Mouse (Mus musculus): ENCODE measurements around the gene Rtkn2.

The Rtkn2 gene

DNA sequence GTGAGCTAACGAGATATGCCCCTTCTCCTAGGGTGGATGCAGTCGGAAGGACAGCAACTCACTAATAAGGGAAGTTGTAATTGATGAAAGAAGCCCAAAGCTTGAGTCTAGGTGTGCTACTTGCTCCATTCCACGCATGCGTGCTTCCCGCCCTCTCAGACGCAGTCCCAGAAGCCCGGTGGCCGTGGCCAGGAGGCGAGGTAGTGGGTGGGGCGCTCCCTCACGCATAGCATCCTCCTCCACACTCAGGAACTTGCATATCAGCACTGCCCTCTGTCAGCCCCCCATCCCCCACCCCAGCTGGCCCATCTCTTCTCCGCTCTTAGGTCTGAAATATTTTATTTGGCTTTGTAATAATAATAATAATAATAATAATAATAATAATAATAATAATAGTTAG, 16.0 kb downstream of the Rtkn2 start:
- DNase-seq (ENCODE audit: low spot score in 2 of 2): no peak

DNA sequence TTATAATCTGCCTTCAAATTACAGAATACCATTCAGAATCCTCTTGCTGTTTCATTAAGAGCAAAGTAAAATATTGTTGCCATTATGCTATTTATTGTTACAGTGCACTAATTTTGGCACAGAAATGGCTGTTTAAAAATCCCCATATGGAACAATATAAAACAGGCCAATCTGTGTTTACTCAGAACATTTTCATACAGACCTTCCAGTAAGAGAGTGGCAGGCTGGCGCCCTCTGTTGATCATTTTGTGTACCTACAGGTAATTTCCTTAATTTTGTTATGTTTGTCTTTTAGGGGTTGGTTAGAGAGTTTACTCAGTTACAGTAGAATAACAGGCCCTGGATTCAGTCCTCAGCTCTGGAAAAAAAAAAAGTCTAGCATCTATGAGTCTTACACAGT, 16.8 kb downstream of the Rtkn2 start:
- DNase-seq (ENCODE audit: low spot score in 2 of 2): peak in 1 of 2 experiments; percentile 62

DNA sequence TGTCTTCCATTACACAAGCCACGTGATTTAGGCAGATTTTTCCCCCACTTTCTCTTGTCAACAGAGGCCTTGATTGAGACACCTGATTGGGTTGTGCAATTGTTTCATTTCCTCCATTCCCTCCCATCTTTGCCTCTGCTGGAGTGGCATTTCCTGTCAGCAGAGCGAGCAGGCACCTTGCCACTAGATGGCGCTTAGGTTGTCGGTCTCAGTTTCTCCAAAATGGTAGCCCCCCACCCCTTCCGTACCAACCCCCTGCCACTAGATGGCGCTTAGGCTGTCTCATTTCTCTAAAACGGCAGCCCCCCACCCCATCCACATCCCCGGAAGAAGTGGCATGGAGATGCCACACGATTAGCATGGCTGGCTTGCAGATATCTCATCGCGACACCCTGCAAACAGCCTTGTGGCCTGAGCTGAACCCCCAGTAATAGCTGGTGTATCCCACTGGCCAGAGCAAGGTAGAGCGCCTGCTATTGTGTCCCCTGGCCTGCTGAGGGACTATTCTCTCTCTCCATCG, 18.8 kb downstream of the Rtkn2 start:
- DNase-seq (ENCODE audit: low spot score in 2 of 2): peak; percentile 74 to 82

DNA sequence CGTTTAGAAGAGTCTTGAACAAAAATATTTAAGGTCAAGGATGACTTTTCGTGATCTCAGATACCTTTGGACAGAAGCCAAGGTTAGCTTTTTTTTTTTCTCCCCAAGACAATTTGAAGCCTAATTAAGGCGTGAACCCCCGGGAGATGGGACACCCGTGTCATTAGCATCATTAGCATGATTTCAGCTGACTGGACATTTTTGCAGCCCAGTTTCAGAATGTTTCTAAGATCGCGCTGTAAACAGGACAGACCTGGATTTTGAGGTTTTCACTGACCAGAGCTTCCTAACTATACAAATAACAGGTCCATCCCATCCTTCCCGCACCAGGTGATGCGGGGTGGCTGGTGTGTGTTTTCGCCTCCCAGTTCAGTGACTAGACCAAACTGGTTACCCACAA, 19.8 kb downstream of the Rtkn2 start:
- no peak for DNase-seq (ENCODE audit: low spot score in 2 of 2)

DNA sequence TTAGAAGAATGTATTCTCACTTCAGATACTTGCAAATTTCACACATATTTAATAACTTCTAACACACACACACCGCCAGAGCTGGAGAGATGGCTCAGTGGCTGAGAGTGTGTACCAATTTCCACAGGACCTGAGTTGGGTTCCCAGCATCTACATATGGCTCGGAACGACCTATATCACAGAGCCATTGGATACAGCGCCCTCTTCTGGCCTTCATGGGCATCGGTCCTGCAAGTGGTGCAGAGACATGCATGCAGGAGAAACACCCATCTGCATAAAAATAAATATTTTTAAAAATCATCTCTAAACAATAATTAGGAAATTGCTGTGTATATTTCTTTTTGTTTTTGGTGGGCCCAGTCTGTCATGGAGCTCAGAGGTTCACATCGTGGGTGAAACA, 22.1 kb downstream of the Rtkn2 start:
- no peak for DNase-seq (ENCODE audit: low spot score in 2 of 2)

DNA sequence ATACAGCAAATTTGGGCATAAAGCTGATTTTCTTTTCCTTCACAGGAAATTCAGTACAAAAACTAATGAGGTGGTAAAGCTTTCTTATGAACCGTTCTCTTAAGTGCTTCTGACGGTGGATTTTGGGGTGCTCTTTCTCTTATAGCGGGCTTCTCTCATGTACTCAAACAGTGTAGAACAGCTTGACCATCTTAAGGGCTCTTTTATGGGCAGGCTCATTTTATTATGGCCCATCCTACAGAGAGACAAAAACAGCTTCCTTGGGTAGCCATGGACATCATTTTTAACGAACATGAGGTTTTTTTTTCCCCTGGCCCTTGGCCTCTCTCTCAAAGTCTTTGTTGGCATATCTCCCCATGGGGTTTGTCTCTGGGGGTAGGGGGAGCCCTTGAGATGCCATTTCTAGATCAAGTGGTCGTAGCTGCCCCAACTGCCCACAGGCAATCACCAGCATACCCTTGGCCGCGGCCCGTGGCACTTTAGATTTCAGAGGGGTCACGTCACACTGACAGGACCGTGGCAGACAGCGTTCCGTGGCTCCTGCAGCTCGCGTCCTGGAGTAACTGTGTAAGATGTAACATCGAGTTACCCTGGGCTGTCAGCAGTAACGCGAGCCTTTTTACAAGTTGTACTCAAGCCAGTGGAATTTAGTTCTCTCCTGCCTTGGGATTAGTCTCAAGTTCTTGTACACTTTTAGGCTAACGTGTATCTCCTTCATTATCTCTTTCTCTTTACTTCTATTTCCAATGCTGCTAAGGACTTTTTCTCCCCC, 24.5 kb downstream of the Rtkn2 start:
- DNase-seq (ENCODE audit: low spot score in 2 of 2): no peak

DNA sequence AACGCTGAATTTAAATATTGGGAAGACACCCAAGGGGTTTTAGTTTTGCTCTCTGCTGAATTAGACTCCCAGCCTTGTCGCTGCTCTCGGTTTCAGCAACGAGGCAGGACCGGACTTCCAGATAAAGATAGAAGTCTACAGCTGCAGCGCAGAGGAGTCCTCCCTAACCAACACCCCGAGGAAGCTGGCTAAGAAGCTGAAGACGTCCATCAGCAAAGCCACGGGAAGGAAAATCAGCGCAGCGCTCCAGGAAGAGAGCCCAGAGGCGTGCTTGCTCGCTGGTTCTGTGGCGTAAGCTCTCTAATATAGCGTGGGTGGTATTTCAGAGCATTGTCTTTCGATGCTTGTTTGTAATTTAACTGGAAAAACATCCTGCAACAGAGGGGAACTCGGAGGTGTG, 26.0 kb downstream of the Rtkn2 start:
- DNase-seq (ENCODE audit: low spot score in 2 of 2): no peak

DNA sequence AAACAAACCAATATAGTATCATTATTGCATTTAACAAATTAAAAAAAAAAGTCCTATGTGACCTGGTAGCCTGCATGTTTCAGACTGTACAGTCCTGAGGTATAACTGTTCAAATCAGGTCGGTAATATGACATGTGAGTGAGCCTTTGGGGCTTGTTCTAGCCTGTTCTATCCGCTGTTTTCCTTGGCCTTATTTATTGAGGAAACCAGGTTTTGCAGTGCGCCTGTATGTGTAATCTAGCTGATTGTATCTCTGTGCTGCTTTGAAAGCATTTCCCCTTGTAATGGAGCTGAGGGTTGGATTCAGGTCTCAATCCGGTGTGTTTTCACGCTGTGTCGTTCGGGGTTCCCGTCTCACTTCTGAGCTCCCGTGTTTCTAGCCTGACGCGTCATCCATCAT, 27.1 kb downstream of the Rtkn2 start:
- DNase-seq (ENCODE audit: low spot score in 2 of 2): no peak

DNA sequence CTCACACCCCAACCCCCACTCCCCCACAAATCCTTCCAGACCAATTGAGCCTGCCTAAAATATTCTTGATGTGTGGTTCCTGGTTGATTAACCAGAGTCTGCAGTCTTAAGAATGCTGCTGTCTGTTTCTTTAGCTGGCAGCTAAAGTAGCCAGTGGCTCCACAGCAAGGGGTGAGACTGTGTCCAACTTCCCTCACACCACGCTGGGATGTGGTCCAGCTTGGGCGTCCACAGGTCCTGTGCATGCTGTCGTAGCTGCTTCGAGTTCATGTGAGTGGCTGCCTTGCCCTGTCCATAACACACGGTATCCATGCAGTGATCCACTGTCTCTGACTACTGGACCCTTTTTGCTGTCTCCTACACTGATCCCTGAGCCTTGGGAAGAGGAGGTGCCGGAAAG, 27.7 kb downstream of the Rtkn2 start:
- no peak for DNase-seq (ENCODE audit: low spot score in 2 of 2)

DNA sequence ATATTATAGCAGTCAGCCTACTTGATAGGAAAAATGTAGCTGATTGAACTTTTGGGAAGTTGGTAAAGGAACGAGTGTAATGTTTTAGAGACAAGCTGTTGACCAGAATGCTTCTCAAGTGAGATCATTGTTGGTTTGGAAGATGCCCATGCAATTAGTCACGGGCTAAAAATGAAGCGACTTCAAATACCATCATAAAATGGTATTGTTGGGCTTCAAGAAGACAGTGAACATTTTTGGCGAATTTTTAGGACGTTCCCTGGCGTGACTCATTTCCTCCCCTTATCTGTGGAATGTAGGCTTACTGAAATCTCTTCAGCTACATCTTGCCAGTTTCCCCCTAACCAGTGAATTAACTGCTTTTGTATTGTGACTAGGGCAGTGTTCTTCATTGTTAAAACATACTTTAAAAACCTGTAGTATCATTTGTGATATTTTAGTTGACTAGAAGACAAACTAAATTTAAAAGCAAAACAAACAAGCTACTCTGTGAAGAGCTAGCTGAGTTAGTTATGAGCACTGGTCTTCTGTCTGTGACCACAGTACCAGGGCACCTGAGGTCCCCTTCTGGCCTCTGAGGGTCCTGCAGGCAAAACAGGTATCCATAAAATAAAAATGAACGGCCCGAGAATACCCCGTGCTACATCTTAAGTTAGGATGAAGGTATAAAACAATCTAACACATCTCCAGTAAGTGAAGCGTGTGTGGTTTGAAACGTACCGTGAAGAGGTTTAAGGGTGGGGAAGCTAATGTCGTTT, 29.0 kb downstream of the Rtkn2 start:
- DNase-seq (ENCODE audit: low spot score in 2 of 2): no peak

DNA sequence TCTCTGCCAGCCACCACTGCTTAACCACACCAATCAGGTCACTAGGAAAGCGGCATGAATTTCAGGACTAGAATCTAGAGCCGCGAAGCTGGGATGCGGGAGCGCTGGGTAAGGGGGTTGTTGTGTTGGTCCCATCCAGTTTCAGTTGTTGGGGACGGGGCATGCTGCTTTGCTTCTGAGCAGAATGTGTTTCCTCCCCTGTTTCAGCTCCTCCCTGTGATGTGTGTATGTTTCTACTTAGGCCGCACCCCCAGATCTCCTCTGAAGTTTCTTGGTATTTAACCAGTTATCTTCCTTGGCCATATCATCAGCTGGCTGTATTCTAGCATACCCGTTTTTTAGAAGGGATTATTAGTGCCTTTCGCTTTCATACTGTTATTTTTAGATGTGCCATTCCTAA, 29.9 kb downstream of the Rtkn2 start:
- no peak for DNase-seq (ENCODE audit: low spot score in 2 of 2)

DNA sequence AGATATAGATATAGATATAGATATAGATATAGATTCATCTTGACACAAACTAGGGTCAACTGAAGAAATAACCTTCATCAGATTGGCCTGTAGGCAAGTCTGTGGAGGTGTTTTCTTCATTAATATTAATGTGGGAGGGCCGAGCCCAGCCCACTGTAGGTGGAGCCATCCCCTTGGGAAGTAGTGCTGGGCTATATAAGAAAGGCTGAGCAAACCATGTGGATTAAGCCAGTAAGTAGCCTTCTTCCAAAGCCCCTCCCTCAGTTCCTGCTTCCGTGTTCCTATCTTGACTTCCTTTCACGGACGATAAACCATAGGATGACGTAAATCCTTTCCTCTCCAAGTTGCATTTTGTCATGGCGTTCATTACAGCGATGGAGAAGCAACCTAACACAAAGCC, 30.5 kb downstream of the Rtkn2 start:
- no peak for DNase-seq (ENCODE audit: low spot score in 2 of 2)

DNA sequence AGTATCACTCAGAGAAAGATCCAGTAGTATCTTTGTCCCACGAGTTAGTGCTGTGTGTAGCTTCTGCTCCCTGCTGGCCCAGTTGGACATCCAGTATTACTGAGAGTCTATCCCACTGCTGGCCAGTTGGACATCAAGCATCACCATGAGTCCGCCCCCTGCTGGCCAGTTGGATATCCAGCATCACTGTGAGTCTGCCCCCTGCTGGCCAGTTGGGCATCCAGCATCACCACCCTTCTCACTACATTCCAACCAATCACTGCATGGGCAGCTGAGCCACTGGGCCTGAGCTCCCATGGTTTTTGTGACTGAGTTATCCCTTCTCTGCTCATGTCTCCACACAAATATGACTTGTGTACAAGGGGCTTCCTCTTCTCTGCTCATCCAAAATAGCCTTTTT, 33.8 kb downstream of the Rtkn2 start:
- DNase-seq (ENCODE audit: low spot score in 2 of 2): no peak

DNA sequence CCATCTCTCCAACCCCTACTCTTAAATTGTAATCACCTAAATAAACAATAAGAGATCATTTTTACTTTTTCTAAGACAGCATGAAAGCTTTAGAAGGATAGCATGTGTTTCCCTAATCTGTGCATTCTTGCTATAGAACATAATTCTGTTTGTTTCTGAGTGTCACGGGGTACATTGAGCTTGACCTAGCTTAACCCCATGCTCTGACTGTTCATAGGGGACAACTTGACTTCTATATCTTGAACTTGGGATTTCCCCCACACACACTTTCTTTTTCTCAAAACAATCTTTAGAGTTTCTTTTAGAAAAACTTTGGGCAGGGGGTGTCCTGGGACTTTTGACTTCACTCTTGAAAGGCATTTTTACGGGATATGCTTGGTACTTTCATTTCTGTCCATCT, 41.4 kb downstream of the Rtkn2 start:
- no peak for DNase-seq (ENCODE audit: low spot score in 2 of 2)

DNA sequence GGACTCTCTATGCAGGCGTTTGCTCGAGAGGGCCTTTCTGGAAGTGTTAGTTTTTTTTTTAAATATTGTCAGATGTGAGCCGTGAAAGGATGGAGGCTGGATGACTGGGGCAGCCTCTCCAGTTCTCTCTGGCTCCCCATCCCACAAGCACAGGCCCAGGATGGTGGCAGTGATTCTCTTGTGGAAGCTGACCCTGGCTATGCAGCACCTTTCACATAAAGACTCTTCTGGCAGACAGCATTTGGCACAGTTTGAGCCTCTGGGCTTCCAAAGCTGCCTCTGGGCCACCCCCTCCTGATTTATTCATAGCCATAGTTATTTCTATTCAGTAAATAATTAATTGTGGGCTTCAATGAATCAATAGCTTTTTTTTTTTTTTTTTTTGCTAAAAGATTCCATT, 46.3 kb downstream of the Rtkn2 start:
- no peak for DNase-seq (ENCODE audit: low spot score in 2 of 2)

DNA sequence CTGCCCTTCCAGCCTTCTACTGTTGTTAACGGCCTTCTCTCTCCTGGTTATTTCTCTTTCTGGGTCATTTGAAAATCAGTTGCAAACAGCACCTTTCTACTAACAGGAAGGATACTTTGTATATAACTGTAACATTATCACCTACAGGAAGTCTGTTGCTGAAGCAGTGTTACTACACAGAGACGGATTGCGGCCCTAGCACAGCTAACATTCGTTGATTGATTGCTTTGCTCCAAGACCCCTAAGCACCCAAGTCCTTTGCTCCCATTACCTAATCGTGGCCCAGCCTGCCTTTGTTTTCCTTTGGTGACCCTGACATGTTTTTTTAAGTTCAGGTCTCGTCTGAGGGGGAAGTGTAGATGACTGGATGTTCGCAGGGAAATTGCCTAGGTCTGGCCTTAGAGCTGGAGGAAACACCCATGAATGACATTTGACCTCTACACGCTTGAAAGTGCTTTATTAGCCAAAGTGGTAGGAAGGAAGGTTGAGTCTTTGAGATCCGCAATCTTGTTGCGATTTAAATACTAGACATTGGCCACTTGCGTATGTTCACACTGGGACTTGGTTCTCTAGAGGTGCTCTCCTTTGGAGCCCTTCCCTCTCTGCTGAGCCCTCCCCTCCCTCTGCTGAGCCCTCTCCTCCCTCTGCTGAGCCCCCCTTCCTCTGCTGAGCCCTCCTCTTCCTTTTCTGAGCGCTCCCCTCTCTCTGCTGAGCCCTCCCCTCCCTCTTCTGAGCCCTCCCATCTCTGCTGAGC, 49.1 kb downstream of the Rtkn2 start:
- no peak for DNase-seq (ENCODE audit: low spot score in 2 of 2)

DNA sequence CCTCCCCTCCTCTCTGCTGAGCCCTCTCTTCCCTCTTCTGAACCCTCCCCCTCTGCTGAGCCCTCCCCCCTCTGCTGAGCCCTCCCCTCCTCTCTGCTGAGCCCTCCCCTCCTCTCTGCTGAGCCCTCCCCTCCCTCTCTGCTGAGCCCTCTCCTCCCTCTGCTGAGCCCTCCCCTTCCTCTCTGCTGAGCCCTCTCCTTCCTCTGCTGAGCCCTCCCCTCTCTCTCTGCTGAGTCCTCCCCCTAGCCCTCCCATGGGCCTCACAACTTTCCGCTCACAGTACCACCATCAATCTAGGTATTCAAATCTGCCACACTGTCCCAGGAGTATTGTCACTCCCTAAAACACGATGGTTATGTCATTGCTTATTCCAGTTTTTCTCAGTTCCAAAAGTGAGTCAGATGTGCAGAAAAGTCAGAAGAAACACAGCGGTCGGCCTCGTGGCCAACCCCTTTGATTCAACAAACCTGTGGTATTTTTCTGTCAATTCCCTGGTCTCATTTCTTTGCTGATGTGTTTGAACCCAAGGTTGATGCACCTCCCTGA, 49.8 kb downstream of the Rtkn2 start:
- no peak for DNase-seq (ENCODE audit: low spot score in 2 of 2)

DNA sequence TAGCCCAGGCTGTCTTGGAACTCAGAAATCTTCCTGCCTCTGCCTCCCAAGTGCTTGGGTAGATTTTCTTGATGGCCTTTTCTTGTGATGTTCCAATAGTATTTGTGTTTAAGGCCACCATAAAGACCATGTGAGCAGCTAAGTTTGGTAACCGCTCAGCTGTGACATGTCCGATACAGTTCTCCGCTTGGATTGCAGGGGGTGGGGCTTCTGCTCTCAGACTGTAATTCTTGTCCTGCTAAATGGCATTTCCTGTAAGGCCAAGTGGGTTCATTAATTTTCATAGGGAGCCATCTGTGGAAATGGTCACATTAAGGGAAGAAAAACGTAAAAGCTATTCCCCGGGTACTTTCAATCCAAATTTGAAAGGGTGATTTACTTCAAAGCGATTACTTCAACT, 50.7 kb downstream of the Rtkn2 start:
- no peak for DNase-seq (ENCODE audit: low spot score in 2 of 2)

DNA sequence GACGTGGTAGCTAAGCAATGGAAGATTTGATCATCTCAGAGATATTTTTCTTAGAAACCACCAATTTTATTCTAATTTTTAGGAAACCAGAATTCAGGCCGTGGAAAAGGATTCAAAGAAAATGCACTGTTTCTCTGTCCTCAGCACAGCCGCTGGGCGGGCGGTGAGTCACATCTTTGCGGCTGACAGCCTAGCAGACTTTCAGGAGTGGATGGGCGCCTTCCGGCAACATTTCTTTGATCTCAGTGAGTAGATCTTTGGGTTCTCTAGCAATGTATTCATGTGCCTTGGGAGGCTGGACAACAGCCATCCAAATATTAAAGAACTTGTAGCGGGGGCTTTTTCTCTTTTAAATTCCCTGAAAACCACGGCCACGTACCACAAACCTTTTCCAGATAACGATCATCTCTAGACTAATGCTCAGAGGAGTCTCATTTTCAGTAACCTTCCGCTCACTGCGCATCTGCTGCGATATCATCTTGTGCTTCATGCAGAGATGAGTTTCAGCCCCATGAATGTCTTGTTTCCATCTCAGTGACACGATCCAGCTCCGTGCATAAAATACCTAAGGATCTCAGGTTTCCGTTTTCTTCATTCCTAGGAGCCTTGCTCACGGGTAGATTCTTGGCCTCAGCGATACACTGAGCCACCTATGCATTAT, 56.5 kb downstream of the Rtkn2 start:
- DNase-seq (ENCODE audit: low spot score in 2 of 2): no peak

DNA sequence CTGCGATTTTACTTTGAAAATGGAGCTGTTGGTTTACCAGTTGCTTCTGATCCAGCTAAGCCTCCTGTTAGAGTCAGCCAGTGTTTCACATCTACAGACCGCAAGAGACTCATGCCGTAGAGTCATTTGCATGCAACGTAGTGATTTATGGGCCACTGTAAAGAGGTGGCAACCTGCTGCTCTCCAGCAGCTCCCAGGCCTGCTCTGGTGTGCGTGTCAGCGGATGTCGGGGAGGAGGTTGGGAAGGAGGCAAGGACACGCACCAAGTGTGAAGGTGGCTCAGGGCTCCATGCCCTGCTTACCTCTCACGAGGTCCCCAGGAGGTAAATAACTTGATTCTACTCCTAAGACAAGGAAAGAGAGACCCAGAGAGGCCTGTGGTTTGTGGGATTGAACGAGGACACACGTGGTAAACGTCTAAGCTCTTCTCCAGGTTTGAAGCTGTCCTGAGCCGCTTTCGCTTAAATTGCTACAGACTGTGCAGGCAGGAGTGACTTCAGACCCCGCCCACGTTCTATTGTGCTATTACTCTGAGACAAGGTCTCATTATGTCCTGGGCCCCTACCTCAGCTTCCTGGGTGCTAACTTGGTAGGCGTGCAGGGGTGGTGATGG, 57.1 kb downstream of the Rtkn2 start:
- DNase-seq (ENCODE audit: low spot score in 2 of 2): no peak

DNA sequence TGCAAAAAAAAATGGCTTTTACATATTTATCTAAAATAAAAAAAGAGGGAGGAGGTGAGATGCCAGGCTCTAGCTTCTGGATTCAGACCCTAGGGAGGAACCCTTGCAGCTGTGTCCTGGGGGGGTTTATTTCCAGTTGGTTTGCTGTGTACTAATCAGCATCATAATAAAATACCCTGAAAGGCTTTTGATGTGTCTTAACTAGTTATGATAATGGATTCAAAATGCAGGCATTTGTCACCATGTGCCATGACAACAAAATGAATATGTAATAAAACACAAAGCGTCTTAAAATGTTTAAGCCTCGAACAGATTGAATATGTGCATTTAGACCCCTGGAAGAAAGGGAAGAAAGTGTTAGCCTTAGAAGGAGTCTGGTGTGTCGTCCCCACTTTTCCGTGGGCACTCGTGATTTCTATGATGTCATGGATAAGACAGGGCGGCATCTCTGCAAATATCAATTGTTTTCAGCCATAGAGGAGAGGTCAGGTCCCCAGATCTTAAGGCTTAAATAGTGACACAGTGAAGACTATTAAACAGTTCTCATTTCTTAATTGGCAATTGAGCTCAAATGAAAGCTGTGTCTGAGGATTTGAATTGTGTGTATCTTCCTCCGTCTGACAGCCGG, 59.7 kb downstream of the Rtkn2 start:
- DNase-seq (ENCODE audit: low spot score in 2 of 2): no peak

Data from right cerebral cortex, postnatal 10 days (tissue).